Mouse (Mus musculus) heart, adult 18-20 months (tissue): Measurements from ENCODE around the gene St6galnac3. TPM values are rescaled to one million over a fixed set of nuclear protein-coding genes. Genes with fewer than 3 reads are reported as not detected.

Source experiments
- DNase-seq, 2 experiments: peaks; one replicate each; pipeline ENCODE4 v3.0.0; 2021 to 2022; ENCODE audit warnings: mixed read lengths in 1 of 2
- total RNA-seq, 2 experiments: library from RNA; stranded (reverse); gene quantifications; 2 replicates each; pipeline ENCODE4 v1.2.3; 2021

Gene St6galnac3
- total RNA-seq, 2 experiments from 2014 or later: 7.8 to 8.1 TPM

DNA sequence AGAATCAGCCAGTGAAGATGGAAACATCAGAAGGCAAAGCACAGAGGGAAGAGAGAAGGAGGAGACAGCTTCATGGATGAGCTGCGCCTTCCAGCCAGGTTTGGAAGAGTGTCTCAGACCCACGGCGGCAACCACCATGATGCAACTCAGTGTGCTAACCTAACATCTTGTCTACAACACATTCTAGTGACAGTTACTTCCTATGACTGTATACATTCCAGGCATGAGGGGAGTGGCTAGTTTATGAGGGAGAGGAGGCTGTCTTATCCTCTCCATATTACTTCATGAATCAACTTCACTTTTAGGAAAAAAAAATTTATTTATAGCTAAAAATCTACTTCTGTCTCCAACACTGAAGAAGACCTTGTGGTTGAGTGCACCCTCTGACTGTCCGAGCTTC, 264.8 kb downstream of the St6galnac3 start:
- no peak for DNase-seq

DNA sequence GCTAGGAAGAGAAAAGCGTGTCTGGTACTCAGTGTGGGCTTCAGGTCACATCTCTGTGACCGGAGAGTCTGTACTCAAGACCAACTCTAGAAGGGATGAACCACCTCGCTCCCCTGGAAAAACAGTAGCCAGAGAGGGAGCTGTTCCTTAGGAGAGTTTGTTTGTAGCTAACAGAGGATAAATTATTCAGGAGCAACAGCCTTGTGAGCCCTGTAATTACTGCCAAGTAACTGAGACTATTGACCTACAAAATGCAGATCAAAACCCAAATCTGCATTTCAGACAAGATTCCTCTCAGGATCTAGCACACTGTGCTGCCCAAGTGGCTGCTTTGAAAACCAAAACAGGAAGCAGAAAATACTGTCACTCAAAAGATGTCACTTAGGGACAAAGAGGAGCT, 266.4 kb downstream of the St6galnac3 start:
- no peak for DNase-seq

DNA sequence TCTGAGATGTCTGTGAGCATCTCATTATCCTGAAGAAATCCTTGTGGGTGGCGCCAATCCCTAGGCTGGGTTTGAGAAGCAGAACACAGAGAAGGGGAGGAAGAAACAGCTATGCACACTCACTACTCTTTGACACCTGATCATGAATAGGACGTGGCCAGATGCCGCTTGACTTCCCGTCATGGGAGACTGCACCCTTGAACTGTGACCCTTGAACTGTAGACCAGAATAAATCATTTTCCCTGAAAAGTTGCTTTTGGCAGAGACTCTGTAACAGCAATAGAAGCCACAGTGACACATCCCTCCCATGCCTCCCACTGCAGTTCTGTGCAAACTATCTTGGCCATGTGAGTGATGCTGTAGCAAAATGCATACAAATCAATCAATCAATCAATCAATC, 267.3 kb downstream of the St6galnac3 start:
- DNase-seq: no peak

DNA sequence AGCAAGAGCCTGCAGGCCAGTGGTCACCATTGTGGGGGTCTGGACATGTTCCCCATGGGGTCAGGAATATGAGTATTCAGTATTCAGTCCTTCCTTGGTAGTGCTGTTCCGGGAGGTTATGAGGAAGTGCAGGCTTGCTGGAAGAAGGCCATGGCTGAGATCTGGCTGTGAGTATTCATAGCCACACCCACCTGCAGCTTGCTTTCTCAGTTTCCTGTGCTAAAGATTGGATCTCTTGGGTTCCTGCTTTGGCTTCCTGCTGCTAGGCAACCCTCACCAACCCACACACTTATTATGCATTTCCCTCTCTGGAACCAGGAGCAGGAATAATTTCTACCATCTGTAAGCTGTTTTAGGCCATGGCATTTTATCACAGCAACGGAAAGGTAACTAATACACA, 267.8 kb downstream of the St6galnac3 start:
- peak; percentile 8 to 38 for DNase-seq

DNA sequence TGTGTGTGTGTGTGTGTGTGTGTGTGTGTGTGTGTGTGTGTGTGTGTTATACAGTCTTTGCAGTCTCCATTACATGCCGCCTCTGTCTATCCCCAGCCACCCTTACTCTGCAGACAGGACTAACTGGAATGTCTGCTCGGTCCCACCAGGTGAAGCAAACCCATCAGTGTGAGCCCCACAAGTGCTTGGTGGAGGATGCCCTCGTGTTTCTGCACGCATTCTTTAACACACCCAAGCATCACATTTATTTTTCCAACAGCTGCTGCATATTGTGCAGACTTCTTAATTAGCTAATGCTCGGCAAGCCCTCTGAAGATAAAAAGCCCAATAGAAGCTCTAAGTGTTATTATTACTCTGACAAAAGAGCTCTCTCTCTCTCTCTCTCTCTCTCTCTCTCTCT, 268.7 kb downstream of the St6galnac3 start:
- no peak for DNase-seq

DNA sequence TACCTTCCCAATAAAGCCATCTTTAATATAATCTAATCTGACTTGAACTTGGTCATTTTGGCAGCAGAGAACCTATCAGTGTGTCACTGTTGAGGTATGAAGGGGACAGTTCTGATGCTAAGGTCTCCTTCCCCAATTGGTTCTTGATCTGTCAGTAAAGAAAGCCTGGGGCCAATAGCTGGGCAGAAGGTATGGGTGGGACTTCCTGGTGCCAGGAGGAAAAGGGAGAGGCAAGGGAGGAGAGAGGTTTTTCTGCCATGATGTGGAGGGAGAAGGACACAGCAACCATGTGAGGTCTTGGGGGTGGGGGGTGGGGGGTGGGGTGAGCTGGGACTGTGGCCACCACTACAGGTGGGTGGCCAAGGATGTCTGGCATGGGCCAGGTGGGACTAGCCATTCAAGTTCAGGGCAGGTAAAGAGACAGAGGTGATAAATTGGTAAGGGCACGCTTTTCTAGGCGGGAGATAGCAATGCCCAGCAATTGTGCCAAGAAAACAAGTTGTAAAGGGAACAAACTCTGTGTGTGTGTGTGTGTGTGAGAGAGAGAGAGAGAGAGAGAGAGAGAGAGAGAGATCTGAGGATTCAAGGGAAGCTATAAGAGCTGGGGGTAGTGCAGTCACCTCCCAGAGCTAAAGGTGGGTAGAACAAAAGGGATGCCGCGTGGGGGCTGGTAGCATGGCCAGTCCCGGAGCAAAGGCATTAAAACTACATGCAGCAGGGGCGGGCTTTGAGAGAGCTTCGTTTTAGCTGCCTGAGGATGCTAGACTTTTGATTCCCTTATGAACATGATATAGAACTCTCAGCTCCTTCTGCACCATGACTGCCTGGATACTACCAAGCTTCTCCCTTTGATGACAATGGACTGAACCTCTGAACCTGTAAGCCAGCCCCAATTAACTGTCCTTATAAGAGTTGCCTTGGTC, 271.6 kb downstream of the St6galnac3 start:
- DNase-seq: no peak

DNA sequence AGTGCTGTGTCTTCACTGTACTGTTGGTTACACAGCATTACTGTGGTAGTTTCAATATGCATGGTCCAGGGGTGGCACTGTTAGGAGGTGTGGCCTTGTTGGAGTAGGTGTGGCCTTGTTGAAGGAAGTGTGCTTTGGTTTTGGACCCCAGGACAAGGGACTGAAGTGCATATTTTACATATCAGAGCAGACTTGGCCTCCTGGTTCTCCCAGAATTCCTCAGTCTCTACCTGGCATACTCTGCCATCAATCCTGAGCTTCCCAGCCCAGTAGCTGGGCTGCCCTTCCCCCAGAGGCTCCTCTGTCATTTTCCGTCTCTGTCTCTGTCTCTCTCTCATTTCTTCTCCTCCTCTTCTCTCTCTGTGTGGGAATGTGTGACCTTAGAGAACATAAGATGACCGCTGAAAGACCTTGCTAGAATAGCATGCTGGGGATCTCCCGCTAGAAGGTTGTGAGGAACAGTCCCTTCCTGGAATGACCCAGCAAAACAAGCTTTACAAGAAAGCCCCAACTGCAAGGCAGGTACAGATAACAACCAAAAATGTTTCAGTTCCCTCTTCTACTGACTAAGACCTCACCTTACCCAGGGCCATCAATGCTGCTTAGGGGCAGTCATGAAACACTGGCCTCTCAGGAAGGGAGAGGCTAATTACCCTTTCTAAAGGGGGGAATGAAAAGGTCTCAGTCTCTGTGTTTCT, 272.5 kb downstream of the St6galnac3 start:
- DNase-seq: no peak

DNA sequence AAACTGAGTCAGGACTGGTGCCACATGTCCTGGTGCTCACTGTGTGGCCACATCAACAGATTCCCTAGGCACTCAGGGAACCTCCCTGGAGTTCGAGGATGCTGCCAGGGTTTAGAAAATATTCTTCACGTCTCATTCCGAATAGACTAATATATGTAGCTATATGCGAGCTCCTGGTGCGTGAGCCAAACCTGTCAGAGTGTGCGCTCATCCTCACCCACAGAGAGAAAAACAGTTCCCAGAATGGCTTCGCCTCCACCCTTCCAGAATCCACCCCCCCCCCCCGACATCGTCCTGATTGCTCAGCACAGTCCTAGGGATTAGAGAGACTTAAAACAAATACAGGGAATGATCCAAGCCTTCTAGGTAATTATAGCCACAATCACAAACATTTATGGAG, 283.6 kb downstream of the St6galnac3 start:
- no peak for DNase-seq

DNA sequence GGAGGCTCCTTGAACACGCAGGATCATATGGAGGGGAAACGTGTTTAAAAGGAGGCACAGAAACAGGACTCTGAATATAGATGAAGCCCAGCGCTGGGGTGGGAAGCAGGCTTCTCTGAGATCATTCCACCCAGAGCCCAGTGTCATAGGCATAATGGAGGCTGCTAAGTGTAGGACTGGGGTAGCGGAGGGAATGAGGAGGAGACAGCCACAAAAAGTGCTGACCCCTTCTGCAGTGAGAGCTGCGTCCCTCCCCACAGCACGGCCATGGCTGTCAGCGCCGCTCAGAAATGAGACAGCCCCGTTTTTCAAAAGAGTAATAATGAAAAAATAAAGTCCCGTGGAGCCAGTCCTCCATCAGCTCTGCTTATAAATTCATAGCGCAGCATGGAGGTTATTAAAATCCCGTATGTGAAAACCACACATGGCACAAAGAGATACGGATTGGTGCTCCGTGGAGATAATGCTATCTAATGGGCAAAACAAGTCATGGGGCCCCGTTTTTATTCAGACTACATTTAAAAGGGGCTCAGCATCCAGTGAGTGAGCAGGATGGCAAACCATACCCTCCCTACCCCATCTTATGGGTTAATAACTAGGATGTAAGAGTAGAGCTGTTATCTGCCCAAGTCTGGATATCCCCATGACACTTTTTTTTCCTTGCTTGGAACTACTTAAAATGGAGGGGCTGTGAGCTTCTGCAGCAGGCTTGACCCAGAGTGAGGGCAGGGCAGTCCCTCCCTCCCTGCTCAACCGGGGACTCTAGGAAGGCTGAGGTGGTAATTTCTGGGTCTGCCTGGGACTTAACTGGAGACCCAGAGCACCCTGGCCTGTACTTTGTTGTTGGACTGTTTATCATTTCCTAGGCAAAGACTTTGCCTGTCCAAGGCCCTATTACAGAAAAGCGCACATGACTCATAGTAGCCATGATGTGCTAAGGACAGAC, 288.6 kb downstream of the St6galnac3 start:
- no peak for DNase-seq

DNA sequence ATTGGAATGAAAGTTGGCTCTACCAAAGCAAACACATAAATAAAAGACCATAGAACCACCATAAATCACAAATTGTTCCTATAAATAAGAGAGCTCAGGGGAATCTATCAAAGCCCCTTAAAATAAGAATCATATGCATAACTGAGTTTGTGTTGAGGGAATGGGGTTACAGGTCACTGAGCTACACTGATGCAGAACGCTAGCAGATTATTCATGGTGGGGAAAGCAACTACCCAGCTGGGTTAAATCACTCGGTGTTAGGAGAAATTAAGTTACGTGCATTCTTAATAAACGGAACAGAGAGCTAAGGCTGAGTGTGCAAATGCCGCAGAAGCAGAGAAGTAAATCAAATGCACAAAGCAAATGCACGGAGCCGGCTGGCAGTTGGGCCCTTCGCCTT, 292.0 kb downstream of the St6galnac3 start:
- DNase-seq: no peak

DNA sequence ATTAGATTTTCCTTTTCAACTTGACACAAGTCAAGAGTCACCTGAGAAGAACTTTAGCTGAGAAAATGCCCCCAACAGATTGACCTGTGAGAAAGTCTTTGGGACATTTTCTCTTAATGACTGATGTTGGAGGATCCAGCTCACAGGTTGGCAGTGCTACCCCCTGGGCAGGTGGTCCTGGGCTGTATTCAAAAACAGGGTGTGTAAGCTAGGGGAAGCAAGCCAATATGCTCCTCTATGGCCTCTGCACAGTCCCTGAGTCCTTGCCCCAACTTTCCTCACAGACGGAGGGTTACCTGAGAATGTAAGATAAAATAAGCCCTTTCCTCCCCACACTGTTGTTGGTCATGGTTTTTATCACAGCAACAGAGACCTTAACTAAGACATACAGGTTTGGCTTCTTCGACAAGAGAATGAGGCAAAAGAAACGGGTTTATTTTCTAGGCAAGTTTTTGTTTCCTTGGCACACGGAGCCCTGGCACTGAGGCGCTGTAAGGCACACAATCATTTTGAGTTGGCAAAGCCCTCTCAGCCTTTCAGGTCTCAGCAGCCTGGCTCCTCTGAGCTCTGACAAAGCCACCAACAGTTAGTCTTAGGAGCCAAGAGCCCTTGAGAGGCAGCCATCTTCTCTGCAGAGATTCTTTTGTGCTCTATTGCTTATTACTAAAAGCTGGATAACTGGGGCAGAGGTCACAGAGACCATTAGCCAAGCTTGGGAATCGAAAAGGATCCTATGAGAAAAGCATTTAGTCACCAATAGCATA, 292.7 kb downstream of the St6galnac3 start:
- DNase-seq: no peak

DNA sequence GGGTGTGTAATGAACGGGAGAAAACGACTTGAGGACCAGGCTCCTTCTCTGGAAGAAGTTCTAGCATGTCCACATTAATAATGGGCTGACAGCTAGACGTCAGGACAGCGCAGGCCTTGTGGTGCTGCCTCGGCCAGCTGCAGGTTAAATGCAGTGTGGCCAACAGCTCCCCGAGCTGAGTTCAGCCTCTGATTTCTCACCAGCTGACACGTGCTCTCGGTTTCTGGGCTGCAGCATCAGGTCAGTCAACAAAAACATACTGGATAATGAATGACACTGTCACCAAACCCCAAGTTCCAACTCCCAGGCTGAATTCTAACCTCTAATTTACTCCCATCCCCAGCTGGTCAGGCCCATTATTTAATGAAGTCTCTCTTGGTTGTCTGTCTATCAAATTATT, 295.1 kb downstream of the St6galnac3 start:
- no peak for DNase-seq

DNA sequence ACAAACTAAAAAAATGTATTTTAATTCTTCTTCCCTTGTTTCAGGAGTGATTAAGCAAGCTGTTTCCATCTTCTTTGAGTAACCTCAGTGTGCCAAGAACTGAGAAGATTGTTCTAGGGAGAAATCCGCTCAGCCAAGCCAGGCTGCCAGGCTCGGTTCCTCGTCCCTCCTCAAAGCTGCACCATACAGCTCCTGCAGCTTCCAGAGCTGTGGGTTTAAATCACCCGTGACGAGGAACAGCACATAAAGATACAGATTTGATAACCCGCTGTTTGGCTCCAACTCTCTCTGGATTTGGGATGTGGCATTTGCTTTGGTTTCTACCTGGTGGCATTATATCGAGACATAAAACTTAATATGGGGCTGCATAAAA, 303.1 kb downstream of the St6galnac3 start:
- DNase-seq: no peak

DNA sequence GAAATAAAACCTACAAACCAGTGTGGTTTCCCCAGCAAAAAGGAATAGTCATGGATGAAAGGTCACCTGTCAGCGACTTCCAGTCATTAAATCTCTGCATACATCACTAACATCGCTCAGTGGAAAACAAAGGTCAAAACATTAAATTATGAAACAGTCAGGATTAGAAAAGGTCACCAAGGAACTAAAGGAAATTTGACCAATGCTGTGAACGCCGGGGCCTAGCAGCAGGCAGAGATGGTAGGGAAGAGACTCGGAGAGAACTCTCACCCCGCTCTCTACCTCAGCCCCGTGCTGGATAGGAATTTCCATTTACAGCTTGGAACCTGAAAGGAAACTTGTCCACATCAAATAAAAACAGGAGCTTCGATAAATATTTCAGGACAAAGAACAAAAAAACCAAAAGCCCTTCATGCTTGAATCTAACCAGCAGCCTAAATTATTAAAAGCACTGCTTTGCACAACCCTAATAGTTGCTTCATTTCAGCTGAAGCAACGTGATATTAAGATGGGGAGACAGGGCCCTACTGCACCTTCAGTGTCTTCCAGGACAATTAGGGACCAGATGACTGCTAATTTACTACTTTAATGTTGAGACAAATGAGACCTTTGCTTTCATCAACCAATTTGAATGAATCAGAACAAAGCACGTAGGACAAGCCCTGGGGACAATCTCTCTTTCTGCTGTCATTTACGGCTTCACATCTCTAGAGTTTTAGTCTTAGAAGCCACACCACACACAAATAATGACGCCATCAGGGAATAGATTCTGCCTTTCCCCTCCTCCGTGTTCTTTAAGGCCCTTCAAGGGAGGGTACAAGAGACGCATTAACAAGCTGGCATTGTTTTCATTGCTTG, 303.7 kb downstream of the St6galnac3 start:
- DNase-seq: no peak

DNA sequence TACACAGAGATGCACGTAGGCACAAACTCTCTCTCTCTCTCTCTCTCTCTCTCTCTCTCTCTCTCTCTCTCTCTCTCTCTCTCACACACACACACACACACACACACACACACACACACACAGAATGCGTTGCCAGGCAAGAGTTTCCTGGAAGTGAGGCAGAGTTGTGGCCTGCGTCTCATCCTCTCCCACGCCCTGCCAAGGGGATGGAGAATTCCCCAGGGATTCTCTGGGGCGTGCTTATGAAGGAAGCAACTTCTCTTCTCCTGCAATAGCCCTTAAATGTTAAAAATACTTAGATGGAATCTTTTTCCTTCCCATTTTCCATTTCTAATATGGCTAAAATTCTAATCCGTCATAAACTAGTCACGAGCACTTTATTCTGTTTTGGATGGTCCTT, 305.6 kb downstream of the St6galnac3 start:
- DNase-seq: peak; percentile 14 to 42

DNA sequence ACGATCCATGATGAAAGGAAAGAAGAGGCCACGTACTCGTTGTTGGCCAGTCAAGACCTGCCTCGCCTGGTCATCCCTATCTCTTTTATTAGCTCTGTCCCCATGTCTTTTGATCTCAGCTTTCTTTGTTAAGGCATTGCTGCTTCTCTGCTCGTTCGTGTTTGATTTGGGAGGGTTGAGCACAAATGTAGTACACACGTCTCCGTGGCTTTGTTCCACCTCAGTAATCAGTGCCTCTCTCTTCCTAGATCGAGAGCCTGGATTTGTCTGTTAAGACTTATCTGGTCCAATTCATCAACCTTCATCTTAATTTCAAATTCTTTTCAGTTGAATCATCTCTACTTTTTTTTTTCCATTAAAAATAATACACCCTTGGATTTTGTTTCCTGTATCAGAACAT, 308.0 kb downstream of the St6galnac3 start:
- no peak for DNase-seq

DNA sequence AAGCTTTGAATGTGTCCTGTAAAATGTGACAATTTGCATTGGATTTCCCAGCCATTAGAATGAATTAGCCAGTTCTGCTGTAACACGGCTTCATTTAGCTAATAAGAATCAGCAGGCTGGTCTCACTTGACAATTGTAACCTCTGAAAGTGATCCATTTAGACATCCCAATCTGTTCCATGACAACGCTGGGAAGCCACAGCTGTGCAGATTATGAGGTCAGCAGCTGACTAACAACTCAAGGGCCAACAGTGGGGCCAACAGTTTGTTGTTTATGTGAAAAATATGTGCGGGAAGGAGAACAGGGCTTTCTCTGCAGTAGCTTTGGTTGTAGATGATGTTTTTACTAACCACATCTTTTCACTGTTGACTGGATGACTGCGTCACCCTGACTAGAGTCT, 308.6 kb downstream of the St6galnac3 start:
- DNase-seq: no peak

DNA sequence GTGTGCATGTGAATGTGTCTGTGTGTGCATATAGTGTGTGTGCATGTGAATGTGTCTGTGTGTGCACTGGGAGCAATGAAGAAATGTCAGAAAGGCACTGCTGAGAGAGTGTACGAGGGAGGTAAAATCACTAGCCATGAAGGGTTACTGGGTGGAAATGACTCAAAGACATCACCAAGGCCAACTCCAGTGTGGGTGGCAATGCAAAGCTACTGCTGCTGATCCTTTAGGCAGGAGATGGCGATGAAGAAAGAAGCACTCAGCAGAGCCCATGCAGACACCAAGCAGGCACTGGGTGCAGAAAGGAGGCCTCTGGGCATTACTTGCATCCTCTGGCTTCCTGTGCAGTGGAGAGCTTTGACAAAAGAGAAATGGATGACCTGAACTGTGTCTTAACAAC, 310.8 kb downstream of the St6galnac3 start:
- DNase-seq: no peak

DNA sequence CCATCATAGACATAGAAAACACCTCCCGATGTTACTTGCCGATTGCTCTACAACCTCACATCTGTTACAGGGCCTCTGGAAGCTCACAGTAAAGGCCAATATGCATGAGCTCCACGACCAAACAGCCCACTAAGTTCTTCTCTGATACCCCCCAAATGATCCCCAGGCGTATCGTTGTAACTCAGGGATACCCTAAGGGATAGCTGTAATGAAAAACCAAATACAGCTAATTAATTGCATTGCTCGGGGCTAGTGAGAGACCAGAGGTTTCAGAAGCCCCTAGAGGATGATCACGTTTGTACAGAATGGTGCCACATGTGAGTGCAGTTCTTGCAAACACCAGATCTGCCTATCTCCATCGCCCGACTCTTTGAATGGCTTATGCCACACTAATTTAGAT, 315.7 kb downstream of the St6galnac3 start:
- DNase-seq: no peak

DNA sequence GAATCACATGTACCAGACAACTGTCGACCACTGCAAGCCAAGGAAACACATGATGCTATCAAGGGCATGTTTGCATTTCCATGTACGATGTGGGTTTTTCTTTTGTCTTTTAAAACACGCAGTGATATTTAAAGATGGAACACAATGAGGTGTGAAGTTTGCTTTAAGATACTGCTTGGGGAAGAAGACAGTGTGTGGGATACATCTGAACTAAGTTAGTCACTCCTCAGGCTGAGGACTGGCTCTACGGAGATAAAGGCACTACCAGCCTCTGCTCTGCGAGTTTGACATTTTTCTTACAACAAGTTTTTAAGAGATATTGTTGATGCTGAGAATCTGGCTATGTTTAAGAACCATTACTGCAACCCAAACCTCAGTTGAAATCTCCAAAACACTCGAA, 316.6 kb downstream of the St6galnac3 start:
- DNase-seq: no peak

DNA sequence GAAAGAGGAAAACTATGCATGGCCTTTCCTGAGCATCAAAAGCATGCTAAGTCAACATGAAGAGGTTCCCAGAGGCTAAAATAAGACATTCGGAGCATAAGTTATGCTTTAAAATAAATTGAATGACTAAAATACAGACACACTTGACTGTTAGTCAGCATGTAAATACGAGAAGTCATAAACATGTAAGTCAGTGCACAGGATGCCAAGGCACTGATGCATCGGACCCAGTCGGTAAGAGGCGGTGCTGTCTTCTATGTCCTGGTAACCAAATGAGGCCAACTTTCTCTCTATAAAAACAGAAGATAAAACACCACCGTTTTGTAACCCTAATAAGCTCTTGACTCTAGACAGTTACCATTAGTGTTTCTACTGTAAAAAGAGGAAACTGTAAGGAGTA, 317.3 kb downstream of the St6galnac3 start:
- DNase-seq: no peak
